Mouse (Mus musculus): ENCODE results near the gene Stambp.
"Not testable (repeated sequence)": the region's sequence is repeated elsewhere in the genome, so short reads cannot be mapped to it uniquely, and the experiment has no call there.

The Stambp gene

GRCm38 (mm10) chr6:83572671-83573070 is at the start of gene Stambp:
Stambp (minus strand) TSS chr6:83572729.
- ChIA-PET CTCF (interaction anchor here in 3 of 4 experiments (0.5 to 1.7 kb wide), 8 partner anchors 10 to 411 kb away, joined by 3 to 10 read pairs (median 4); no protein-coding TSS in a partner anchor), POLR2A (interaction anchor here in 2 of 4 experiments (0.6 to 1.3 kb wide), 8 partner anchors 10 to 488 kb away, joined by 3 to 7 read pairs (median 4); partner anchors contain the start of genes Mob1a (in 1 of the 2), Mthfd2 (in 1 of the 2) and Nagk (in 1 of the 2))

- POLR2A ChIA-PET = no interaction called here
- CTCF ChIA-PET = no interaction called here
Observed at GRCm38 (mm10) chr6:83619955-83620354, 47.4 kb upstream of the Stambp start.

GRCm38 (mm10) chr6:83617581-83618335 is 45.2 kb upstream of the Stambp start:
- CTCF ChIA-PET = interaction anchor here in 2 of 4 experiments (0.5 to 1.3 kb wide), 2 partner anchors 35 to 229 kb away, joined by 3 read pairs; no protein-coding TSS in a partner anchor
- POLR2A ChIA-PET = interaction anchor here in 1 of 4 experiments (0.5 kb wide), 1 partner anchor 1760 kb away, joined by 6 read pairs; no protein-coding TSS in a partner anchor

- CTCF ChIA-PET = interaction anchor here in 1 of 4 experiments (1.2 kb wide), 1 partner anchor 338 kb away, joined by 3 read pairs; no protein-coding TSS in a partner anchor
Observed at GRCm38 (mm10) chr6:83616512-83616911, 44.0 kb upstream of the Stambp start.

DNA sequence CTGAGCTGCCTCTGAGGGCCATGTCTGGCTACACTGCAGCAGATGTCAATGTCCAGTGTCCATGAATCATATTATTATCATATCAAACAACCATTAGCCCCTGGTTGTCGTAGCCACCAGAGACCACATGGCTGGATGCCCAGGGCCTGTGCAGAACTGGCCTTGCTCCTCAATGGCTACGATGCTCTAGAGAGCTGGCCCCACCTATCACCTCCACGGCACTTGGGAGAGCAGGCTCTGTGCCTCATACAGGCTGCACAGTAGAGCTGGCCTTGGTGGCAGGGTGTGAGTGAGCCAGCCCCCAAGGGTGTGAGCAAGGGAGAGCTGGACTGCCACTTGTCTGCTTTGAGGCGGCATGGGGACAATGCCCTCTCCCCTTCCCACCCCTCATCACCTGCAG is 41.9 kb upstream of the Stambp start:
- ChIA-PET POLR2A (no interaction called here), CTCF (interaction anchor here in 1 of 4 experiments (0.5 to 1.0 kb wide), 2 partner anchors 27 to 32 kb away, joined by 3 to 4 read pairs; no protein-coding TSS in a partner anchor)

More at GRCm38 (mm10) chr6:83616512-83616911, 44.0 kb upstream of the Stambp start:
- POLR2A ChIA-PET = no interaction called here

- POLR2A ChIA-PET = no interaction called here
- CTCF ChIA-PET = interaction anchor here in 2 of 4 experiments (1.3 kb wide), 2 partner anchors 30 kb away, joined by 3 to 6 read pairs; no protein-coding TSS in a partner anchor
Observed at GRCm38 (mm10) chr6:83612976-83613375, 40.4 kb upstream of the Stambp start.

GRCm38 (mm10) chr6:83599636-83600174 is 27.2 kb upstream of the Stambp start:
- ChIA-PET CTCF (interaction anchor here (0.6 to 3.8 kb wide), 14 partner anchors 9 to 179 kb away, joined by 3 to 13 read pairs (median 4); partner anchors contain the start of gene Tex261 (in 1 of the 4)), POLR2A (interaction anchor here in 2 of 4 experiments (1.2 to 1.6 kb wide), 2 partner anchors 10 to 274 kb away, joined by 3 to 4 read pairs; partner anchors contain the start of genes Mob1a (in 1 of the 2) and Mthfd2 (in 1 of the 2))

GRCm38 (mm10) chr6:83599060-83599550 is 26.6 kb upstream of the Stambp start:
- ChIA-PET CTCF (interaction anchor here (0.6 to 3.8 kb wide), 20 partner anchors 10 to 467 kb away, joined by 3 to 13 read pairs (median 4); partner anchors contain the start of gene Tex261 (in 1 of the 4)), POLR2A (interaction anchor here in 2 of 4 experiments (1.2 to 1.6 kb wide), 2 partner anchors 11 to 273 kb away, joined by 3 to 4 read pairs; partner anchors contain the start of genes Mob1a (in 1 of the 2) and Mthfd2 (in 1 of the 2))

DNA sequence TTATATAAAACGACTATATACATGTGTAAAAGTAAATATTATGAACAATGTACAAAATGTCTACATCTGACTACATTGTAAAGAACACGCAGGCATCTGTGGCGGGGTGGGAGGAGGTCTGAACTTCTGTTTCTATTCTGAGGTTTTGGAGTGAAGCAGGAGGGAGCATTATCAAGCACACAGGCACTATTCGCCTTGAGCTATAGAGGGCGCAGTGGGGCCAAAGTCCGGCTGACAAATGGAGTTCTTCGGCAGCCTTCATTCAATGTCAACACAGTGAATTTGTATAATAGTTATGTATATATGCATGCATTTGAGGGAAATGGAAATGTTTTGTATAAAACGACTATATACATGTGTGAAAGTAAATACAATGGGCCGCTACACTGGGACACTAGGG is 26.1 kb upstream of the Stambp start:
- ChIA-PET POLR2A (interaction anchor here in 1 of 4 experiments (1.6 kb wide), 1 partner anchor 273 kb away, joined by 4 read pairs; the partner anchor contains the start of genes Mob1a and Mthfd2), CTCF (interaction anchor here (0.6 to 3.8 kb wide), 18 partner anchors 9 to 466 kb away, joined by 3 to 13 read pairs (median 4); partner anchors contain the start of gene Tex261 (in 1 of the 4))

DNA sequence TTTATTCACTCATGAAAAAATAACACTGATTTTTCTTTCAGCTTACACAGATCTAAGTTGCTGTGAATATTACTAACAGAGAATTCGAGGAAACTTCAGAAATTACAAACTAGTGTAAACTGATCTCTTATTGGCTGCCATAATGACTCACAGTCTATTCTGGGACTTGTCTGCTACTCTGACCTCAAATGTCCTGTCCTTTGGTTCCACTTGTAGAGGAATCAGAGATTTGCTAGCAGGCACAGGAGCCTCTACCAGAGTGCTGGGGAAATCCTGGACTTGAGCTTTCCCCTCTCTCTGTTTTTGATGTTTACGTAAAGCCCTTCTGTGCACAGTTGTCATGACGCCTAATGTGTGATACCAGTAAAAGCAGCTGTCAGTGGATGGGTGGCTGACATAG is 25.5 kb upstream of the Stambp start:
- ChIA-PET POLR2A (no interaction called here), CTCF (interaction anchor here (0.6 to 3.8 kb wide), 12 partner anchors 9 to 441 kb away, joined by 3 to 13 read pairs (median 4); partner anchors contain the start of gene Tex261 (in 1 of the 4))

DNA sequence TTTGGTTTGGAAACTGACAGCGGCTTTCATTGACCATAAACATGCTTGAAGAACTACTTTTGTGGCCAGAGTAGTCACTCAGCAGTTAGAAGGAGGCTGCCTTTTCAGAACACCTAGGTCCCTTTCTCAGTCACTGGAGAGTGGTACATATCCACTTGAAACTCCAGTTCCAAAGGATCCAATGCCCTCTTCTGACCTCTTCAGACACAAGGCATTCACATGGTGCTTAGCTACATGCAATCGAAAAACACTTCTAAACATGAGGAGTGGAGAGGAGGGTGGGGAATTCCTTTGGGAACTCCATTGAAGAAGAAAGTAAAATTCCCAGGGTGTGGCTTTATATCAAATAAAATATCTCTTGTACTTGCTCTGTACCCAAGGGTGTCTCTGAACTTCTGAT is 22.5 kb upstream of the Stambp start:
- CTCF ChIA-PET = interaction anchor here in 1 of 4 experiments (0.9 to 2.4 kb wide), 2 partner anchors 12 kb away, joined by 3 to 11 read pairs; no protein-coding TSS in a partner anchor
- POLR2A ChIA-PET = no interaction called here

GRCm38 (mm10) chr6:83593896-83594295 is 21.4 kb upstream of the Stambp start:
- ChIA-PET POLR2A (interaction anchor here in 3 of 4 experiments (0.6 to 1.2 kb wide), 3 partner anchors 11 to 177 kb away, joined by 3 to 4 read pairs (median 3); no protein-coding TSS in a partner anchor), CTCF (interaction anchor here in 2 of 4 experiments (1.0 to 2.4 kb wide), 3 partner anchors 11 to 96 kb away, joined by 3 to 11 read pairs (median 5); no protein-coding TSS in a partner anchor)

DNA sequence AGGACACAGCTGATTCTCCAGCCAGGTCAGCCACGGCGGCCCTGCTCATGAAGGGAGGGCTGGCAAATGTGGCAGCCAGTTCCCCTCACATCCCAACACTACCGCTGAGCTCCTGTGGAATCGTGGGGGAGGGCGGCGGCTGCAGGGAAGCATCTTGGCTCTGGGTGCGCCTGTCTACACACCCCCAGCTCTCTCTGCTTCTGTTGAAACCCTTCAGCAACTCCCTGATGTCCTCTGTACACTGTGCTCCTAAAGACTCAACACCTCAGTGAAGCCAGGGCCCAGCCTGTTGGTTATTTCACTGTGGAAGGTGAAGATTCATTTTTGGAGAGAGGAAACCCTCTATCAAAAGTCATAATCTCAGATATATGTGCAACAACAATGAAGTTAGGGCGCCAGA is 19.5 kb upstream of the Stambp start:
- ChIA-PET POLR2A (interaction anchor here in 2 of 4 experiments (0.5 to 0.9 kb wide), 2 partner anchors 9 to 152 kb away, joined by 3 to 4 read pairs; no protein-coding TSS in a partner anchor), CTCF (interaction anchor here in 2 of 4 experiments (1.1 to 1.2 kb wide), 2 partner anchors 9 kb away, joined by 4 to 7 read pairs; no protein-coding TSS in a partner anchor)

DNA sequence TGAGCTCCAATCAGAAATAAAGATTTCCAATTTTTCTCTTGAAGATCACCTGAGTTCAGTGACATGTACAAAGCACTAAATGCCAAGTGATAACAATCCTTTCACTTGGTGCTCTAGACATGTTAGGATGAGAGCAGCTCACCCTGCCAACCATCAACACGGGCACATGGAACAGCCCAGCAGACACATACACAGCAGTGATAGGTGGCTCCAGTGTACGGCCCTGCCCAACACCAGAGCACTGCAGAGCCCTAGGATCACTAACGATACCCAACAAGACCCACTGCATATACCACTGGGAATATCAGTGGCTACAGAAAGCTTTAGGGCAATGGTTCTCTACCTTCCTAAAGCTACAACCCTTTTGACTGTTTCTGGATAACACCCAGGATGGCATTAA is 17.8 kb upstream of the Stambp start:
- CTCF ChIA-PET = interaction anchor here in 2 of 4 experiments (1.4 to 1.6 kb wide), 2 partner anchors 8 to 138 kb away, joined by 3 read pairs; no protein-coding TSS in a partner anchor
- POLR2A ChIA-PET = interaction anchor here in 1 of 4 experiments (0.6 kb wide), 1 partner anchor 263 kb away, joined by 3 read pairs; no protein-coding TSS in a partner anchor

DNA sequence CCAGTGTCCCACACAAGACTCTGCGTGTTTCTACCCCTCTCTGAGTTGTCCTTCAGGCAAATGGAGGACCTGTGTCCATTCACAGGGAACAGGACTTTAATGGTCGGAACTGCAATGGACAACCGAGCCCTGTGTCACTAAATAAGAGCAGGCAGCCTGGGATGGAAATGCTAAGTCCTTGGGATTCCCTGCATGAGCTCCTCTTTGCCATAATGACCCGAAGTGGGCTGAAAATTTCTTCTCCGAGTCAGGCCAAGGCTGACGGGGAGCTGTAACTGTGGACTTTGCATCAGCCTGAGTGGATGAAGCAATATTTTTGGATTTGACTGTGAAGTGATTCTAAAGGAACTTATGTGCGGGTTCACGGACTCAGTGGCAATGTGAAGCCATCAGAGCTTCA is 14.7 kb upstream of the Stambp start:
- CTCF ChIA-PET = interaction anchor here in 1 of 4 experiments (0.6 kb wide), 1 partner anchor 85 kb away, joined by 3 read pairs; no protein-coding TSS in a partner anchor
- POLR2A ChIA-PET = not testable (repeated sequence)

DNA sequence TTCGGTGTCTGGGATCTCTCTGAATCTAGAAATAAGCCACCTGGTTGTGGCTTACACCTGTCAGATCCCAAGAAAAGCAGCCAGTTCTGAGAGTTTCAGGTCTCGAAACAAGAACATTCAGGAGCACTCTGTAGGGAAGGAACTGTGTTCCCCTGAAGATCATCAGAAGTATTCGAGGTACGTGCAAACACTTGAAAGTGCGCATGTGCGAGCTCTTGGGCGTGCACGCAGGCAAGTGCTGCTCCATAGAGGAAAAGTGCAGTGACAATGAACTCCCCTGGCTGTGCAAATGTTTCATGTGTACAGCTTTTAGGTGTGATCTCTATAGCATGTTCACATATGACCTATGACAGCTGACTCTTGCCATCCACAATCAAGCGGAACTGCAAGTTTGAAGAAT is 12.8 kb upstream of the Stambp start:
- CTCF ChIA-PET = interaction anchor here in 3 of 4 experiments (0.6 kb wide), 3 partner anchors 83 to 198 kb away, joined by 3 read pairs; no protein-coding TSS in a partner anchor
- POLR2A ChIA-PET = not testable (repeated sequence)

DNA sequence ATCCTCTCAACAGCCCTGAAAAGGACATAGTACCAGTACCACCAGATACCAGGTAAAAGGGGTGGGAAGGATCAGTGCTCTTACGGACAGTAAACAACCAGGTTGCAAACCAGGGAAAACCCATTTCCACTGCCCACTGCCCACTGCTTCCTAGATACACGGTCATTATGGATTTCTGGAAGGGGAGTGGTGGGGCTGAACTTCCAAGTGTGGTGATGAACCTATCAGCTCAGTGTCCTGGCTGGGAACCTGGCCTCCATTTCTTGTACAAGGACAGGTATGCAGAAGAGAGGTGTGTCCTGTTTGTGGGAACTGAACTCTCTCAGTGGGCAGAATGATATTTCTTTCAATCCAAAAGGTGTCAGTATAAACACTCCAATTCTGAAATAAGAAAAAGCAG is 11.1 kb upstream of the Stambp start:
- ChIA-PET POLR2A (interaction anchor here in 2 of 4 experiments (0.7 to 1.5 kb wide), 6 partner anchors 30 to 341 kb away, joined by 3 to 7 read pairs (median 4); no protein-coding TSS in a partner anchor), CTCF (interaction anchor here (0.6 to 2.0 kb wide), 41 partner anchors 8 to 1540 kb away, joined by 3 to 68 read pairs (median 4); partner anchors contain the start of genes Dguok (in 1 of the 4), Paip2b (in 1 of the 4), Stambp (in 1 of the 4) and Tex261 (in 1 of the 4))

GRCm38 (mm10) chr6:83582938-83583270 is 10.4 kb upstream of the Stambp start:
- POLR2A ChIA-PET = interaction anchor here (0.6 to 1.5 kb wide), 14 partner anchors 9 to 341 kb away, joined by 3 to 7 read pairs (median 4); partner anchors contain the start of genes Mob1a (in 1 of the 4), Mthfd2 (in 1 of the 4) and Stambp (in 1 of the 4)

More at GRCm38 (mm10) chr6:83582938-83583270, 10.4 kb upstream of the Stambp start:
- CTCF ChIA-PET = interaction anchor here (0.6 to 2.0 kb wide), 97 partner anchors 8 to 1540 kb away, joined by 3 to 68 read pairs (median 4); partner anchors contain the start of genes Tex261 (in 4 of the 4), Stambp (in 3 of the 4), Atp6v1b1 (in 1 of the 4) and Cd207 (in 1 of the 4)
